Mouse (Mus musculus): ENCODE results near the gene Notch2.

GRCm38 (mm10) chr3:98020431-98021229, 7.3 kb downstream of the Notch2 start:
- TF ChIP-seq MAZ (IDR thresholded peaks at IDR 0.05; ENCODE audit: low read depth, low read length) (no peak), CTCF (conservative IDR thresholded peaks at IDR 0.05 in 1 of 2, IDR thresholded peaks at IDR 0.05 in 1 of 2; ENCODE audit: low read depth in 2 of 2, low read length in 2 of 2) (peak in 1 of 2 experiments; percentile 43; a peak in 2 of 4 replicates), POLR2A (IDR thresholded peaks at IDR 0.05; ENCODE audit: low read depth, low read length) (no peak), ZNF384 (IDR thresholded peaks at IDR 0.05; ENCODE audit: low read depth, low read length) (no peak), JUND (conservative IDR thresholded peaks at IDR 0.05; ENCODE audit: low read depth, low read length) (no peak), MAX (IDR thresholded peaks at IDR 0.05; ENCODE audit: low read length) (no peak), JUN (IDR thresholded peaks at IDR 0.05; ENCODE audit: insufficient read depth, low read depth, low read length) (no peak), NELFE (IDR thresholded peaks at IDR 0.05; ENCODE audit: low read depth, low read length) (no peak), ZC3H11A (IDR thresholded peaks at IDR 0.05; ENCODE audit: low read depth, low read length) (no peak), MYC (IDR thresholded peaks at IDR 0.05; ENCODE audit: low read depth, low read length) (no peak)

Data from CH12.LX (cell line).